Comparison of ENCODE assay signal across 9 mouse cellular contexts in the genomic region with DNA sequence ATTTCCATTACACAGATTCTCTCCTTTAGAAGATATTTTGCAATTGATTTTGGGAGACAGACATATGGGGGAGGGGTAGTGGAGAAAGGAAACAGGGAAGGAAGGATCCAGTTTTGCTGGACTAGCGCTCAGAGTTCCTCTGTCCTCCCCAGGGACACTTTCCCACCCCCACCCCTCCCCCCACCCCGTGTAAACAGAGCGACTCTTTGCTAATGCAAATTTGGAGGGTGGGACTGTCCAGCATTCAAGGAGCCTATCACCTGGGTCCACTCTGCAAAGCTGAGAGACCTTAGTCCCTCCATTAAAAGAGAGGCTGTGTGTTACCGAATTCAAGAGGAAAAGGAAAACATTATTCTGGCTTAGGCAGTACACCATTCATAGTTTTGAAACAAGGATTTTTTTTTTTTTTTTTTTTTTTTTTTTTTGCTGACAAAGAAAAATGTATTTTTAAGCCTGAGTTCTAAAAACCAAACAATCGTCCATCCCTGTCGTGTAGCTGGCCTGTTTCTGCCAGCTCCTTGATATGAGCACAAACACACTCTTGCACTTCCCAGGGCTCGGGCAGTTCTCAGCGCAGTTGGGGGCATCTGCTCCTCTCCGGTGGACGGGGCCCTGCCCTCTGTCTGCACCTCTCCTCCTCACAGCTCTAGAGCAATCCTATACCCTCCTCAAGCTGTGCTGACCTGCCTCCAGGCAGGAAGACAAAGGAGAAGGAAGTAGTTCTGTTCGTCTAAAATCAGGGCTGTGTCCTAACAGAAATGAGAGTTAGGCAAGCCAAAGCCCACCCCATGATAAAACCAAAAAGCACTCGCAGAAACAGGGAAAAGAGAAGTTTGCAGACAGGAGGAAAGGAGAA.
DNase-seq lines count a peak whose midpoint lies in the region; ATAC-seq and TF ChIP-seq lines count a peak whose summit lies in the region.
"Had no signal": no experiment of that assay in that cellular context is flagged by ENCODE, and none has a peak within 500 bp of the region (broad histone marks: within the 10 kb centered on the region; RNA-seq: fewer than 3 reads in every experiment).

No protein-coding gene starts in this region.

- H3K4me2 ChIP-seq in embryonic facial prominence, embryonic 15.5 days (replicated peaks): peak overlapping the region; percentile 38
- peak overlapping the region; percentile 35 for H3K4me2 ChIP-seq in hindbrain, embryonic 15.5 days

- peak overlapping the region; percentile 35; the same call in 1 of the 2 replicates for H3K4me3 ChIP-seq in kidney, adult 2 months (ENCODE audit: insufficient read depth, low read depth, low read length)
- H3K4me3 ChIP-seq in embryonic facial prominence, embryonic 15.5 days (replicated peaks): 0 out of 2 replicates have a peak overlapping the region, but pooled peaks have one; percentile 13
- no peak overlapping the region for H3K4me3 ChIP-seq in hindbrain, embryonic 15.5 days

- no peaks in the 10 kb centered on the region for H3K9me3 ChIP-seq in embryonic facial prominence, embryonic 15.5 days (replicated peaks)
- no peaks in the 10 kb centered on the region for H3K9me3 ChIP-seq in hindbrain, embryonic 15.5 days
- H3K9me3 ChIP-seq: G1E had no signal

- H3K9ac ChIP-seq in embryonic facial prominence, embryonic 15.5 days: 0 out of 2 replicates have a peak overlapping the region, but pooled peaks have one; percentile 9
- H3K9ac ChIP-seq in hindbrain, embryonic 15.5 days: no peak overlapping the region

- DNase-seq in kidney, adult 2 months: peak; percentile 10
- DNase-seq in kidney, adult 9 months: no peak
- peak; percentile 55 for DNase-seq in mesoderm, embryonic 11.5 days (ENCODE audit: low read depth, low spot score)
- DNase-seq in spleen, adult 12 weeks (ENCODE audit: low spot score): no peak
- DNase-seq in adrenal gland, adult 2 months: no peak
- no peak for DNase-seq in cerebellum, adult 11-12 months

- no peak for TF ChIP-seq POLR2A in kidney, adult 2 months (IDR thresholded peaks at IDR 0.05; ENCODE audit: low read depth, low read length)

- 17% methylated on average over 12 of the region's 12 CpGs for WGBS in kidney, adult 2 months
- WGBS in embryonic facial prominence, embryonic 15.5 days: 9% methylated on average over 12 of the region's 12 CpGs
- WGBS in hindbrain, embryonic 15.5 days: 4% methylated on average over 12 of the region's 12 CpGs

- no peaks in the 10 kb centered on the region for H3K36me3 ChIP-seq in kidney, adult 2 months (ENCODE audit: control insufficient read depth, insufficient read depth, low read length)
- H3K36me3 ChIP-seq in embryonic facial prominence, embryonic 15.5 days: no peaks in the 10 kb centered on the region
- H3K36me3 ChIP-seq in hindbrain, embryonic 15.5 days: no peaks in the 10 kb centered on the region
- H3K36me3 ChIP-seq: G1E had no signal

- peak overlapping the region; percentile 76; the same call in 1 of the 2 replicates for H3K27ac ChIP-seq in kidney, adult 2 months (ENCODE audit: insufficient read depth, low read depth, low read length)
- peak overlapping the region; percentile 44; the same call in 1 of the 2 replicates for H3K27ac ChIP-seq in embryonic facial prominence, embryonic 15.5 days (replicated peaks)
- H3K27ac ChIP-seq in hindbrain, embryonic 15.5 days (replicated peaks): peak overlapping the region; percentile 35; the same call in 1 of the 2 replicates

- no peak for ATAC-seq in embryonic facial prominence, embryonic 15.5 days (ENCODE audit: insufficient number of reproducible peaks, low FRiP score, low TSS enrichment, low read depth)
- 0 out of 2 replicates have a peak, but pooled peaks have one; percentile 54 for ATAC-seq in hindbrain, embryonic 15.5 days (ENCODE audit: low FRiP score, low read depth)

- no peaks in the 10 kb centered on the region for H3K27me3 ChIP-seq in kidney, adult 2 months (replicated peaks; ENCODE audit: control insufficient read depth, insufficient read depth, low read length)
- no peaks in the 10 kb centered on the region for H3K27me3 ChIP-seq in embryonic facial prominence, embryonic 15.5 days
- no peaks in the 10 kb centered on the region for H3K27me3 ChIP-seq in hindbrain, embryonic 15.5 days

- peaks cover 5% of the 10 kb centered on the region; the same call in 1 of the 2 replicates for H3K4me1 ChIP-seq in kidney, adult 2 months (ENCODE audit: control insufficient read depth, insufficient read depth, low read length)
- H3K4me1 ChIP-seq in embryonic facial prominence, embryonic 15.5 days: peaks cover 13% of the 10 kb centered on the region
- peaks cover 16% of the 10 kb centered on the region for H3K4me1 ChIP-seq in hindbrain, embryonic 15.5 days (replicated peaks)

- no peak for TF ChIP-seq CTCF in kidney, adult 2 months (conservative IDR thresholded peaks at IDR 0.05; ENCODE audit: insufficient read depth, insufficient read length, low read depth, low read length)

Comparison
In these comparisons a context has a peak if more than half of its experiments do, and no peak if none do; other contexts are left out.
1. DNase-seq: peak in kidney, adult 2 months (single experiment) and mesoderm, embryonic 11.5 days (single experiment); none in kidney, adult 9 months (single experiment), spleen, adult 12 weeks (single experiment), adrenal gland, adult 2 months (single experiment) and cerebellum, adult 11-12 months (single experiment).
2. Peak in every context shown above with its lines, with median percentiles within 50 percentile points of each other: H3K27ac ChIP-seq.